Mouse (Mus musculus): Measurements from ENCODE around the gene Epc2. TPM values are rescaled to one million over a fixed set of nuclear protein-coding genes. Genes with fewer than 3 reads are reported as not detected.

The Epc2 gene
- polyA plus RNA-seq, 1 experiment from 2014 or later = 4.8 TPM

GRCm38 (mm10) chr2:49446238-49446637 lies 5.0 kb upstream of the Epc2 start:
- WGBS = 59% methylated on average over 2 of the region's 2 CpGs
- Histone ChIP-seq H3K4me1 (peaks cover 5% of the 10 kb centered on the region), H3K4me2 (no peak overlapping the region), H3K27me3 (replicated peaks) (no peaks in the 10 kb centered on the region; the same call in 1 of the 2 replicates), H3K4me3 (no peak overlapping the region), H3K9ac (no peak overlapping the region), H3K9me3 (no peaks in the 10 kb centered on the region), H3K27ac (replicated peaks) (no peak overlapping the region), H3K36me3 (no peaks in the 10 kb centered on the region)
- no peak for ATAC-seq (ENCODE audit: extremely low read depth, insufficient number of reproducible peaks, low FRiP score, low TSS enrichment)

- Histone ChIP-seq H3K36me3 (no peaks in the 10 kb centered on the region), H3K4me2 (no peak overlapping the region), H3K27ac (replicated peaks) (no peak overlapping the region), H3K27me3 (replicated peaks) (no peaks in the 10 kb centered on the region; the same call in 1 of the 2 replicates), H3K9ac (no peak overlapping the region), H3K4me3 (no peak overlapping the region), H3K4me1 (peaks cover 5% of the 10 kb centered on the region), H3K9me3 (no peaks in the 10 kb centered on the region)
- WGBS = 51% methylated on average over 8 of the region's 8 CpGs
- ATAC-seq (ENCODE audit: extremely low read depth, insufficient number of reproducible peaks, low FRiP score, low TSS enrichment) = no peak
These were observed 3.5 kb upstream of the Epc2 start for GRCm38 (mm10) chr2:49447586-49448475.

GRCm38 (mm10) chr2:49450467-49450866 lies 819 bp upstream of the Epc2 start:
- no peaks in the 10 kb centered on the region; the same call in 1 of the 2 replicates for H3K27me3 ChIP-seq (replicated peaks)
- 20% methylated on average over 4 of the region's 4 CpGs for WGBS
- no peaks in the 10 kb centered on the region for H3K36me3 ChIP-seq
- H3K9me3 ChIP-seq = no peaks in the 10 kb centered on the region
- peak overlapping the region; percentile 98 for H3K9ac ChIP-seq
- peaks cover 19% of the 10 kb centered on the region for H3K4me1 ChIP-seq
- no peak for ATAC-seq (ENCODE audit: extremely low read depth, insufficient number of reproducible peaks, low FRiP score, low TSS enrichment)
- peak overlapping the region; percentile 95 for H3K4me2 ChIP-seq
- H3K4me3 ChIP-seq = peak overlapping the region; percentile 99
- no peak overlapping the region for H3K27ac ChIP-seq (replicated peaks)

GRCm38 (mm10) chr2:49451637-49452211 lies 438 bp downstream of the Epc2 start:
- Histone ChIP-seq H3K4me3 (peak overlapping the region; percentile 99), H3K4me1 (peaks cover 27% of the 10 kb centered on the region), H3K27me3 (replicated peaks) (no peaks in the 10 kb centered on the region; the same call in 1 of the 2 replicates), H3K9ac (peak overlapping the region; percentile 98), H3K4me2 (peak overlapping the region; percentile 95), H3K36me3 (no peaks in the 10 kb centered on the region), H3K27ac (replicated peaks) (peak overlapping the region; percentile 98), H3K9me3 (no peaks in the 10 kb centered on the region)
- WGBS = under 1% methylated on average over 46 of the region's 64 CpGs
- ATAC-seq (ENCODE audit: extremely low read depth, insufficient number of reproducible peaks, low FRiP score, low TSS enrichment) = peak; percentile 82

GRCm38 (mm10) chr2:49452451-49453081 lies 1.3 kb downstream of the Epc2 start:
- Histone ChIP-seq H3K27me3 (replicated peaks) (no peaks in the 10 kb centered on the region; the same call in 1 of the 2 replicates), H3K9ac (peak overlapping the region; percentile 98), H3K9me3 (no peaks in the 10 kb centered on the region), H3K4me1 (peaks cover 27% of the 10 kb centered on the region), H3K27ac (replicated peaks) (peak overlapping the region; percentile 98), H3K4me2 (peak overlapping the region; percentile 95), H3K4me3 (peak overlapping the region; percentile 99), H3K36me3 (no peaks in the 10 kb centered on the region)
- no peak for ATAC-seq (ENCODE audit: extremely low read depth, insufficient number of reproducible peaks, low FRiP score, low TSS enrichment)
- WGBS = under 1% methylated on average over 37 of the region's 37 CpGs

- WGBS = 83% methylated on average over 2 of the region's 2 CpGs
- H3K36me3 ChIP-seq = peaks cover 9% of the 10 kb centered on the region
- H3K4me1 ChIP-seq = peaks cover 22% of the 10 kb centered on the region
- ATAC-seq (ENCODE audit: extremely low read depth, insufficient number of reproducible peaks, low FRiP score, low TSS enrichment) = no peak
- no peak overlapping the region for H3K4me3 ChIP-seq
- H3K9me3 ChIP-seq = peaks cover 10% of the 10 kb centered on the region
- H3K9ac ChIP-seq = no peak overlapping the region
- H3K27ac ChIP-seq (replicated peaks) = no peak overlapping the region
- H3K4me2 ChIP-seq = no peak overlapping the region
- H3K27me3 ChIP-seq (replicated peaks) = no peaks in the 10 kb centered on the region
These were observed 6.5 kb downstream of the Epc2 start for GRCm38 (mm10) chr2:49457797-49458196.

GRCm38 (mm10) chr2:49465672-49466222 lies 14.5 kb downstream of the Epc2 start:
- H3K36me3 ChIP-seq = peaks cover 9% of the 10 kb centered on the region
- H3K9ac ChIP-seq = no peak overlapping the region
- H3K27me3 ChIP-seq (replicated peaks) = no peaks in the 10 kb centered on the region
- H3K9me3 ChIP-seq = peaks cover 9% of the 10 kb centered on the region
- H3K4me3 ChIP-seq = no peak overlapping the region
- H3K4me2 ChIP-seq = no peak overlapping the region
- H3K27ac ChIP-seq (replicated peaks) = no peak overlapping the region
- 63% methylated on average over 3 of the region's 3 CpGs for WGBS
- no peak for ATAC-seq (ENCODE audit: extremely low read depth, insufficient number of reproducible peaks, low FRiP score, low TSS enrichment)
- peaks cover 16% of the 10 kb centered on the region for H3K4me1 ChIP-seq

GRCm38 (mm10) chr2:49467038-49467437 lies 15.8 kb downstream of the Epc2 start:
- WGBS = 77% methylated on average over 1 of the region's 1 CpGs
- no peak overlapping the region for H3K27ac ChIP-seq (replicated peaks)

GRCm38 (mm10) chr2:49471188-49471587 lies 19.9 kb downstream of the Epc2 start:
- Histone ChIP-seq H3K4me2 (no peak overlapping the region), H3K9me3 (no peaks in the 10 kb centered on the region), H3K36me3 (no peaks in the 10 kb centered on the region), H3K4me3 (no peak overlapping the region), H3K4me1 (peaks cover 31% of the 10 kb centered on the region), H3K27ac (replicated peaks) (no peak overlapping the region), H3K27me3 (replicated peaks) (no peaks in the 10 kb centered on the region), H3K9ac (no peak overlapping the region)
- ATAC-seq (ENCODE audit: extremely low read depth, insufficient number of reproducible peaks, low FRiP score, low TSS enrichment) = no peak
- 82% methylated on average over 3 of the region's 3 CpGs for WGBS

More at GRCm38 (mm10) chr2:49467038-49467437, 15.8 kb downstream of the Epc2 start:
- H3K36me3 ChIP-seq = no peaks in the 10 kb centered on the region
- peaks cover 24% of the 10 kb centered on the region for H3K4me1 ChIP-seq
- no peak for ATAC-seq (ENCODE audit: extremely low read depth, insufficient number of reproducible peaks, low FRiP score, low TSS enrichment)
- no peak overlapping the region for H3K4me3 ChIP-seq
- H3K9me3 ChIP-seq = no peaks in the 10 kb centered on the region
- no peaks in the 10 kb centered on the region for H3K27me3 ChIP-seq (replicated peaks)
- no peak overlapping the region for H3K4me2 ChIP-seq
- H3K9ac ChIP-seq = no peak overlapping the region

GRCm38 (mm10) chr2:49471641-49472355 lies 20.5 kb downstream of the Epc2 start:
- no peaks in the 10 kb centered on the region for H3K36me3 ChIP-seq
- 70% methylated on average over 5 of the region's 5 CpGs for WGBS
- H3K9me3 ChIP-seq = no peaks in the 10 kb centered on the region
- H3K27ac ChIP-seq (replicated peaks) = no peak overlapping the region
- H3K9ac ChIP-seq = no peak overlapping the region
- H3K4me2 ChIP-seq = no peak overlapping the region
- no peak overlapping the region for H3K4me3 ChIP-seq
- no peak for ATAC-seq (ENCODE audit: extremely low read depth, insufficient number of reproducible peaks, low FRiP score, low TSS enrichment)
- H3K27me3 ChIP-seq (replicated peaks) = no peaks in the 10 kb centered on the region
- peaks cover 31% of the 10 kb centered on the region for H3K4me1 ChIP-seq

Measured in heart, embryonic 13.5 days (tissue).